Mouse (Mus musculus) intestine, embryonic 14.5 days (tissue): ENCODE data around the gene Asic1. TPM values are rescaled to one million over a fixed set of nuclear protein-coding genes. Genes with fewer than 3 reads are reported as not detected.

Source experiments
- ATAC-seq: fragments of 200-750 bp; cut with Nextera tagmentation; replicated peaks from 2 replicates; pipeline ENCODE4 v1.8.0; 2017; ENCODE audit warnings: low read depth, moderate number of reproducible peaks, moderate TSS enrichment, moderate library complexity; ENCODE audit not compliant: low FRiP score, low TSS enrichment
- DNase-seq: peaks from one replicate; pipeline ENCODE4 v3.0.0-alpha.2; 2018; ENCODE audit warnings: low spot score
- H3K27ac ChIP-seq: fragments of 300-500 bp; sonication (generic); 2 replicates; pipeline ENCODE4 v1.5.1; 2014; ENCODE audit warnings: low read depth, mild to moderate bottlenecking, control low read depth
- H3K27me3 ChIP-seq: fragments of 300-500 bp; sonication (generic); replicated peaks from 2 replicates; pipeline ENCODE4 v1.6.1; 2014; ENCODE audit warnings: low read length, control low read depth; ENCODE audit not compliant: control insufficient read depth, insufficient read depth
- H3K36me3 ChIP-seq: fragments of 300-500 bp; sonication (generic); 2 replicates; pipeline ENCODE4 v1.6.1; 2014; ENCODE audit warnings: low read length, control low read depth; ENCODE audit not compliant: control insufficient read depth, insufficient read depth
- H3K4me1 ChIP-seq: fragments of 300-500 bp; sonication (generic); replicated peaks from 2 replicates; pipeline ENCODE4 v1.6.1; 2014; ENCODE audit warnings: low read length, control low read depth, mixed read lengths; ENCODE audit not compliant: control insufficient read depth, insufficient read depth
- H3K4me2 ChIP-seq: fragments of 300-500 bp; sonication (generic); 2 replicates; pipeline ENCODE4 v1.6.1; 2014; ENCODE audit warnings: low read length
- H3K4me3 ChIP-seq: fragments of 300-500 bp; sonication (generic); 2 replicates; pipeline ENCODE4 v1.5.1; 2014; ENCODE audit warnings: low read depth, low read length, control low read depth, mixed read lengths
- H3K9ac ChIP-seq: fragments of 300-500 bp; sonication (generic); 2 replicates; pipeline ENCODE4 v1.6.1; 2014; ENCODE audit warnings: mild to moderate bottlenecking, low read length
- H3K9me3 ChIP-seq: fragments of 300-500 bp; sonication (generic); 2 replicates; pipeline ENCODE4 v1.6.1; 2016; ENCODE audit warnings: low read length, control low read depth; ENCODE audit not compliant: control insufficient read depth
- WGBS: fragments of 180-500 bp; shearing (Covaris S2); extraction: QIAGEN DNeasy Blood & Tissue Kit; methylation state at CpG from one replicate; pipeline ENCODE4 v1.1.7; 2014; 5-methylcytosine and 5-hydroxymethylcytosine counted together
- polyA plus RNA-seq: library from polyadenylated mRNA; unstranded; fragments of >200 nt; fragmentation: Nextera tagmentation; extraction: Ambion mirVana; gene quantifications from 2 replicates; pipeline ENCODE4 v1.2.1, GENCODE M21; 2014

Gene Asic1
- polyA plus RNA-seq, 1 experiment from 2014 or later: 1.7 TPM

DNA sequence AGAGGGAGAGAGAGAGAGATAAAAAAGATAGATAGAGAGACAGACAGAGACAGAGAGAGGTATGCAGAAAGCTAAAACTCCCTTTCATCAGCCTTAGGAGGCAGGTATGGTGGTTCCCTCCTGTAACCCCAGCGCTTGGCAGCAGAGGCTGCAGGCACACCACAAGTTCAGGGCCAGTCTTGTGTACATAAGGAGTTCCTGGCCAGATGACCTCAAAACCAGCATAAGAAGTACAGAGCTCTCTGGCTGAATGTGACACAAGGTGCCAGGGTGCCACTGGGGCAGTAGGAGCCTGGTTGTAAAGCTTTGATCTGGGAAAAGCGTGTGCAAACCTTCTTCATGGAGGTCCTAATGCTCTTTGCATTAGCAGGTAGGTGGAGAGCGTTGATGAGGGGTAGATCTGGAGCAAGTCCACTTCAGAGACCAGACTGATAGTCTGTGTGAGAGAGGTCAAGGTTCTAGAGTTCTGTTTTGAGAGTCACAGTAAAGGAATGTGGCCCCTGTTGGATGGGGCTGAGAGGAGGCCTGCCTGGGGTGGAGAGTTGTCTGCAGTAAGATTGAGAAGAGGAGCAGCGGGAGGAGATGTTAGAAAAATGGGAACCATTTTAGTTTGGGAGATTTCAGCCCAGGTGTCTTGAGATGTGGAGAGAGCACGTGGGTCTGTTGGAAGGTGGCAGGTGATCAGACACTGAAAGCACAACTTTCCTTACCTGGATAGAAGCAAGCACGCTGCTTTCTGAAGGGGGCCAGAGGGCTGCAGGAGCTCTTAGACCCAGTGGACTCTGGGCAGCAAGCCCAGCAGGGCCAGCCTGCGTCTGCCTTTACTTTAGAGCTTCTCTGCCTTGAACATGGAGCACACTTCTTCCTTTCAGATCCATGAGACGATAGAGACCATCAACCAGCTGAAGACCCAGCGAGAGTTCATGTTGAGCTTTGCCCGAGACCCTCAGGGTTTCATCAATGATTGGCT lies 40.3 kb downstream of the Asic1 start:
- no peaks in the 10 kb centered on the region for H3K9me3 ChIP-seq
- WGBS: 92% methylated on average over 10 of the region's 10 CpGs
- no peak overlapping the region for H3K27ac ChIP-seq
- H3K27me3 ChIP-seq: no peaks in the 10 kb centered on the region
- no peak for DNase-seq
- no peak overlapping the region for H3K4me3 ChIP-seq
- H3K4me1 ChIP-seq: no peaks in the 10 kb centered on the region
- peaks cover 86% of the 10 kb centered on the region for H3K36me3 ChIP-seq
- ATAC-seq: no peak
- no peak overlapping the region for H3K9ac ChIP-seq
- no peak overlapping the region for H3K4me2 ChIP-seq

DNA sequence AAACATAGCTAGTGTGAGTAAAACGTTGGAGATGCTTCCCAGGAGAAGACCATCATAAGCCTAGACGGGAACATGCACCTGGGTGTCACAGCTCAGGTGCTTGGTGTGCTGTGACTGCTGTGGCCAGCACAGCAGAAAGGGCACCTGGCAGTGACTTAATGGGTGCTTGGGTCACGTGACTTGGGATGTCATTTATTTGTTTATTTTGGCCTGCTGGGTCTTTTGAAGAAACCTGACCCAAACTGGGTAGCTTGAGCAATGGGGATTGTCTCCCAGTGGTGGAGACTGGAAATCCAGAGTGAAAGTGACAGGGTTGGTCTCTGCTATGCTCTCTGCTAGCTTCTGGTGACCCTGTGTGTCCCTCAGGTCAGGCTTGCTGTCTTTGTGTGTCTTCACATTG lies 41.3 kb downstream of the Asic1 start:
- DNase-seq: no peak
- H3K4me3 ChIP-seq: no peak overlapping the region
- no peaks in the 10 kb centered on the region for H3K4me1 ChIP-seq
- no peak overlapping the region for H3K27ac ChIP-seq
- ATAC-seq: no peak
- H3K36me3 ChIP-seq: peaks cover 84% of the 10 kb centered on the region
- H3K27me3 ChIP-seq: no peaks in the 10 kb centered on the region
- no peaks in the 10 kb centered on the region for H3K9me3 ChIP-seq
- H3K4me2 ChIP-seq: no peak overlapping the region
- 70% methylated on average over 3 of the region's 3 CpGs for WGBS
- H3K9ac ChIP-seq: no peak overlapping the region

- DNase-seq: no peak
- no peak overlapping the region for H3K9ac ChIP-seq
- H3K4me1 ChIP-seq: no peaks in the 10 kb centered on the region
- no peaks in the 10 kb centered on the region for H3K27me3 ChIP-seq
- ATAC-seq: no peak
- no peaks in the 10 kb centered on the region for H3K9me3 ChIP-seq
- no peak overlapping the region for H3K27ac ChIP-seq
- no peak overlapping the region for H3K4me2 ChIP-seq
- peaks cover 70% of the 10 kb centered on the region for H3K36me3 ChIP-seq
- WGBS: 70% methylated on average over 13 of the region's 13 CpGs
- H3K4me3 ChIP-seq: no peak overlapping the region
These were observed 42.7 kb downstream of the Asic1 start for GRCm38 (mm10) chr15:99712666-99713559.

- Histone ChIP-seq H3K36me3 (peaks cover 65% of the 10 kb centered on the region), H3K4me1 (no peaks in the 10 kb centered on the region), H3K27ac (no peak overlapping the region), H3K27me3 (no peaks in the 10 kb centered on the region), H3K4me3 (no peak overlapping the region), H3K4me2 (no peak overlapping the region), H3K9me3 (no peaks in the 10 kb centered on the region), H3K9ac (no peak overlapping the region)
- DNase-seq: no peak
- WGBS: 82% methylated on average over 3 of the region's 3 CpGs
- no peak for ATAC-seq
These were observed 43.4 kb downstream of the Asic1 start for GRCm38 (mm10) chr15:99713569-99713968.

DNA sequence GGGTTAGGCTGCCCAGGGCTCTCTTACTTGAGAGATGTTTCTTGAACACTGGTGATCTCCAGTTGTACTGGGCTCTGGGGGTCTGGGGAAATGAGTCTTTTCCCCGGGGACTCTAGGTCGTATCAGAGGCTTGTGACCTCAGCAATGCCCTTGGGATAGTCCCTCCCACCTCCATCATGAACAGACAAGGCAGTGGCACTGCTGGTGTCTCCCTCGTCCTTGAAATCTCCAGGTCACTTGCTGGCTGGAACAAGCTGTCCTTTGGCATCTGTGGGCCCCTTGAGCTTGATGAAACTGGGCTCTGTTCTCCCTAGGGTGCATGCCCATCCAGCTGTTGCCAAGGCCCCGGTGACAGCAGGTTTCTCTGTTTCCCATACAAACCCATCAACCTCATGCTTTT lies 44.0 kb downstream of the Asic1 start:
- Histone ChIP-seq H3K4me1 (no peaks in the 10 kb centered on the region), H3K9me3 (no peaks in the 10 kb centered on the region), H3K4me3 (no peak overlapping the region), H3K9ac (no peak overlapping the region), H3K36me3 (peaks cover 59% of the 10 kb centered on the region), H3K27ac (no peak overlapping the region), H3K27me3 (no peaks in the 10 kb centered on the region), H3K4me2 (no peak overlapping the region)
- no peak for ATAC-seq
- 63% methylated on average over 4 of the region's 4 CpGs for WGBS
- DNase-seq: no peak

GRCm38 (mm10) chr15:99714858-99715257 lies 44.7 kb downstream of the Asic1 start:
- ATAC-seq: peak; percentile 29
- peaks cover 52% of the 10 kb centered on the region for H3K36me3 ChIP-seq
- no peaks in the 10 kb centered on the region for H3K4me1 ChIP-seq
- no peak overlapping the region for H3K4me2 ChIP-seq
- H3K9me3 ChIP-seq: no peaks in the 10 kb centered on the region
- WGBS: 50% methylated on average over 7 of the region's 7 CpGs
- H3K9ac ChIP-seq: no peak overlapping the region
- no peaks in the 10 kb centered on the region for H3K27me3 ChIP-seq
- H3K27ac ChIP-seq: no peak overlapping the region
- DNase-seq: peak; percentile 82
- no peak overlapping the region for H3K4me3 ChIP-seq

GRCm38 (mm10) chr15:99715361-99715865 lies 45.2 kb downstream of the Asic1 start:
- H3K4me3 ChIP-seq: no peak overlapping the region
- no peaks in the 10 kb centered on the region for H3K9me3 ChIP-seq
- ATAC-seq (no peak), DNase-seq (no peak)
- H3K4me2 ChIP-seq: no peak overlapping the region
- H3K36me3 ChIP-seq: peaks cover 47% of the 10 kb centered on the region
- no peak overlapping the region for H3K27ac ChIP-seq
- 82% methylated on average over 13 of the region's 13 CpGs for WGBS
- H3K27me3 ChIP-seq: no peaks in the 10 kb centered on the region
- H3K9ac ChIP-seq: no peak overlapping the region
- no peaks in the 10 kb centered on the region for H3K4me1 ChIP-seq

DNA sequence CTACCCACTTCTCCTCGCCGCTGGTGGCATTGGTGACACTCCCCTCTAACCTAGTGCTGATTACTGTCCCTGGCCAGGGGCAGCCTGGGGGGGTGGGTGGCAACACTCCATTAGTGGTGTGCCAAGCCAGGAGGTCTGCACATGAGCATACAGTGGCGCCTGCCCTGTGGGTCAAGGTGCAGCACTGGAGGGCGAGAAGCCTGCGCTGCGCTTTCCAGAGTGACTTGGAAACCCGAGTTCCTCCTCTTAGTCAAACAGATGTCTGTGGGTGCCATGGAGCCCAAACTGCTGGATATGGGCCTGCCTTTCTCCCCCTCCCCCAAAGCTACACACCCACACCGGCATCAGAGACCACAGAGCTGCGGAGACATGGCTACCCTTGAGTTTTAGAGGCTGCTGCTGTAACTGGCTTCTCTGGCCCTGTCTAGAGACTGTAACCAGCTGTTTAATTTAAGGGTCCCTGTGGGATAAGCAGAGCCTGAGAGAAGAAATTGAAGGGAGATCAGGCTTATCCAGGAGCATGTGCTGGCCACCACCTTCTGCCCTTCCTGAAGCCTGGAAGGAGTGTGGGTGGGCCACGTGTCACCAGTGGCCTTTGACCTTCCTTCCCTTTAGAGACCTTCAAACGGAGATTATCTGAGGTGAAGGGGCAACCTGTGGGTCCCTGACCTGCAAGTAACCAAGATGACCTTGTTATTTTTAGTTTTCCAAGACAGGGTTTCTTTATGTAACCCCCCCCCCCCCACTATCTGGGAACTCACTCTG lies 46.0 kb downstream of the Asic1 start:
- Histone ChIP-seq H3K9me3 (no peaks in the 10 kb centered on the region), H3K27ac (no peak overlapping the region), H3K4me3 (no peak overlapping the region), H3K4me2 (no peak overlapping the region), H3K36me3 (peaks cover 39% of the 10 kb centered on the region), H3K9ac (no peak overlapping the region), H3K4me1 (no peaks in the 10 kb centered on the region), H3K27me3 (no peaks in the 10 kb centered on the region)
- WGBS: 69% methylated on average over 11 of the region's 11 CpGs
- no peak for ATAC-seq
- DNase-seq: no peak
